Mouse (Mus musculus) G1E (cell line): ENCODE results near the gene Ces3a.

ENCODE experiments used
- CTCF ChIP-seq: IDR thresholded peaks from 2 replicates; pipeline ENCODE4 v1.5.1; 2012; ENCODE audit warnings: low read depth, low read length, inconsistent platforms, mixed read lengths
- GATA1 ChIP-seq: IDR thresholded peaks from 2 replicates; pipeline ENCODE4 v1.6.1; 2012; ENCODE audit warnings: borderline replicate concordance, low read length, inconsistent platforms, mixed read lengths
- TAL1 ChIP-seq: conservative IDR thresholded peaks from 2 replicates; pipeline ENCODE4 v1.6.1; 2012; ENCODE audit warnings: low read depth, low read length, inconsistent platforms, mixed read lengths

DNA sequence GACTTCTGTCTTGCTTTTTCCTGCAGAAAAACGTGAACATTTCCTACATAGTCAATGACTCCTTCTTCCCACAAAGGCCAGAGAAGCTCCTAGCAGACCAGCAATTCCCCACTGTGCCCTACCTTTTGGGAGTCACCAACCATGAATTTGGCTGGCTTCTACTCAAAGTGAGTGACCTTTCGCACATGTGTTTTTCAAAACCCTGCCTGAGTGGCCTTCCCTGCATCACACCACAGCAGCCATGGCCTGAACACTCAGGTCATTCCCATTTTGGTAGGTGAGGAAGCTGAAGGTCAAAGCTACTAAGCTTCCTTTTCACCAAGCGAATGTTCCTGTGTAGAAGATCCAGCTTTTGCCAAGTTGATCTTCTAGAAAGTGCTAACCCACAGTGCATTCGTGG is 40.2 kb downstream of the Ces3a start:
- TF ChIP-seq CTCF (no peak), TAL1 (no peak), GATA1 (no peak)
